Mouse (Mus musculus): Measurements from ENCODE around the gene Tomm20. TPM values are rescaled to one million over a fixed set of nuclear protein-coding genes. Genes with fewer than 3 reads are reported as not detected.

The Tomm20 gene
- polyA plus RNA-seq, 1 experiment from 2014 or later, result 256 TPM

GRCm38 (mm10) chr8:126920845-126921244 is 24.8 kb downstream of the Tomm20 start:
- 15% methylated on average over 3 of the region's 3 CpGs for WGBS
- Histone ChIP-seq H3K9me3 (replicated peaks; ENCODE audit: control insufficient read depth, low read length) (no peaks in the 10 kb centered on the region), H3K36me3 (replicated peaks; ENCODE audit: control insufficient read depth, insufficient read depth, low read depth, low read length) (no peaks in the 10 kb centered on the region), H3K4me3 (ENCODE audit: low read depth, low read length) (no peak overlapping the region), H3K4me2 (ENCODE audit: low read depth, low read length) (no peak overlapping the region), H3K4me1 (ENCODE audit: control insufficient read depth, insufficient read depth, low read length) (no peaks in the 10 kb centered on the region), H3K27me3 (ENCODE audit: control insufficient read depth, insufficient read depth, low read length) (no peaks in the 10 kb centered on the region), H3K27ac (replicated peaks; ENCODE audit: low read depth, low read length) (no peak overlapping the region), H3K9ac (replicated peaks; ENCODE audit: low read length) (no peak overlapping the region)
- ATAC-seq (replicated peaks; ENCODE audit: insufficient number of reproducible peaks, low FRiP score, low TSS enrichment, low read depth) (peak; percentile 78; the same call in 1 of the 2 replicates), DNase-seq (ENCODE audit: low spot score) (peak; percentile 84)

DNA sequence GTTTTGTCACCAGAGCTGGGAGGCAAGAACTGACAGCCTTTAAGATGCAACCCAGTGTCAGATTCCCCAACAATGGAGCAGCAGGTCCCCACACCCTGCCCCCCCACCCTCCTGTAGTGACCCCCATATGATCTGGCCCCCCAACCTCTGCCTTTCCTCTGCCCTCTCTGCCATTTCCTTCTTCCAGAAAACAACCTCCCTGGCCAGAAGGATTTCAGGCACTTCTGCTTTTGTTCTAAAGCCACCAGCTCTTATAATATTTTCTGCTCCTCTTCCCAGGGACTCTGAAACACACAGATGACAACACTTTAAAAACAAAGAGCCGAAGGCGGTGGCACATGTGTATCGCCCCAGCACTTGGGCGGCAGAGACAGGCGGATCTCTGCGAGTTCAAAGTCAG is 25.3 kb downstream of the Tomm20 start:
- H3K27me3 ChIP-seq (ENCODE audit: control insufficient read depth, insufficient read depth, low read length), result no peaks in the 10 kb centered on the region
- H3K9ac ChIP-seq (replicated peaks; ENCODE audit: low read length), result no peak overlapping the region
- no peaks in the 10 kb centered on the region for H3K9me3 ChIP-seq (replicated peaks; ENCODE audit: control insufficient read depth, low read length)
- WGBS, result 90% methylated on average over 6 of the region's 6 CpGs
- H3K27ac ChIP-seq (replicated peaks; ENCODE audit: low read depth, low read length), result 0 out of 2 replicates have a peak overlapping the region, but pooled peaks have one; percentile 20
- ATAC-seq (replicated peaks; ENCODE audit: insufficient number of reproducible peaks, low FRiP score, low TSS enrichment, low read depth) (no peak), DNase-seq (ENCODE audit: low spot score) (no peak)
- no peak overlapping the region for H3K4me3 ChIP-seq (ENCODE audit: low read depth, low read length)
- no peaks in the 10 kb centered on the region for H3K4me1 ChIP-seq (ENCODE audit: control insufficient read depth, insufficient read depth, low read length)
- no peaks in the 10 kb centered on the region for H3K36me3 ChIP-seq (replicated peaks; ENCODE audit: control insufficient read depth, insufficient read depth, low read depth, low read length)
- H3K4me2 ChIP-seq (ENCODE audit: low read depth, low read length), result no peak overlapping the region

- H3K4me3 ChIP-seq (ENCODE audit: low read depth, low read length), result no peak overlapping the region
- H3K9me3 ChIP-seq (replicated peaks; ENCODE audit: control insufficient read depth, low read length), result no peaks in the 10 kb centered on the region
- H3K27me3 ChIP-seq (ENCODE audit: control insufficient read depth, insufficient read depth, low read length), result no peaks in the 10 kb centered on the region
- WGBS, result 91% methylated on average over 5 of the region's 5 CpGs
- no peak overlapping the region for H3K4me2 ChIP-seq (ENCODE audit: low read depth, low read length)
- H3K9ac ChIP-seq (replicated peaks; ENCODE audit: low read length), result no peak overlapping the region
- ATAC-seq (replicated peaks; ENCODE audit: insufficient number of reproducible peaks, low FRiP score, low TSS enrichment, low read depth) (no peak), DNase-seq (ENCODE audit: low spot score) (no peak)
- no peaks in the 10 kb centered on the region for H3K4me1 ChIP-seq (ENCODE audit: control insufficient read depth, insufficient read depth, low read length)
- no peak overlapping the region for H3K27ac ChIP-seq (replicated peaks; ENCODE audit: low read depth, low read length)
- H3K36me3 ChIP-seq (replicated peaks; ENCODE audit: control insufficient read depth, insufficient read depth, low read depth, low read length), result no peaks in the 10 kb centered on the region
These were observed 25.9 kb downstream of the Tomm20 start for GRCm38 (mm10) chr8:126919703-126920102.

- H3K27me3 ChIP-seq (ENCODE audit: control insufficient read depth, insufficient read depth, low read length), result no peaks in the 10 kb centered on the region
- H3K4me2 ChIP-seq (ENCODE audit: low read depth, low read length), result no peak overlapping the region
- 50% methylated on average over 2 of the region's 2 CpGs for WGBS
- no peak overlapping the region for H3K27ac ChIP-seq (replicated peaks; ENCODE audit: low read depth, low read length)
- H3K9ac ChIP-seq (replicated peaks; ENCODE audit: low read length), result no peak overlapping the region; the same call in 1 of the 2 replicates
- DNase-seq (ENCODE audit: low spot score) (no peak), ATAC-seq (replicated peaks; ENCODE audit: insufficient number of reproducible peaks, low FRiP score, low TSS enrichment, low read depth) (no peak)
- H3K9me3 ChIP-seq (replicated peaks; ENCODE audit: control insufficient read depth, low read length), result no peaks in the 10 kb centered on the region
- H3K4me3 ChIP-seq (ENCODE audit: low read depth, low read length), result no peak overlapping the region
- no peaks in the 10 kb centered on the region for H3K4me1 ChIP-seq (ENCODE audit: control insufficient read depth, insufficient read depth, low read length)
- H3K36me3 ChIP-seq (replicated peaks; ENCODE audit: control insufficient read depth, insufficient read depth, low read depth, low read length), result no peaks in the 10 kb centered on the region
These were observed 26.4 kb downstream of the Tomm20 start for GRCm38 (mm10) chr8:126919255-126919654.

GRCm38 (mm10) chr8:126918356-126918755 is 27.3 kb downstream of the Tomm20 start:
- no peak overlapping the region for H3K27ac ChIP-seq (replicated peaks; ENCODE audit: low read depth, low read length)
- ATAC-seq (replicated peaks; ENCODE audit: insufficient number of reproducible peaks, low FRiP score, low TSS enrichment, low read depth) (no peak), DNase-seq (ENCODE audit: low spot score) (no peak)
- 87% methylated on average over 1 of the region's 1 CpGs for WGBS
- no peaks in the 10 kb centered on the region for H3K9me3 ChIP-seq (replicated peaks; ENCODE audit: control insufficient read depth, low read length)
- H3K4me1 ChIP-seq (ENCODE audit: control insufficient read depth, insufficient read depth, low read length), result no peaks in the 10 kb centered on the region
- H3K36me3 ChIP-seq (replicated peaks; ENCODE audit: control insufficient read depth, insufficient read depth, low read depth, low read length), result no peaks in the 10 kb centered on the region
- H3K4me3 ChIP-seq (ENCODE audit: low read depth, low read length), result no peak overlapping the region
- no peak overlapping the region for H3K9ac ChIP-seq (replicated peaks; ENCODE audit: low read length)
- no peak overlapping the region for H3K4me2 ChIP-seq (ENCODE audit: low read depth, low read length)
- H3K27me3 ChIP-seq (ENCODE audit: control insufficient read depth, insufficient read depth, low read length), result no peaks in the 10 kb centered on the region

DNA sequence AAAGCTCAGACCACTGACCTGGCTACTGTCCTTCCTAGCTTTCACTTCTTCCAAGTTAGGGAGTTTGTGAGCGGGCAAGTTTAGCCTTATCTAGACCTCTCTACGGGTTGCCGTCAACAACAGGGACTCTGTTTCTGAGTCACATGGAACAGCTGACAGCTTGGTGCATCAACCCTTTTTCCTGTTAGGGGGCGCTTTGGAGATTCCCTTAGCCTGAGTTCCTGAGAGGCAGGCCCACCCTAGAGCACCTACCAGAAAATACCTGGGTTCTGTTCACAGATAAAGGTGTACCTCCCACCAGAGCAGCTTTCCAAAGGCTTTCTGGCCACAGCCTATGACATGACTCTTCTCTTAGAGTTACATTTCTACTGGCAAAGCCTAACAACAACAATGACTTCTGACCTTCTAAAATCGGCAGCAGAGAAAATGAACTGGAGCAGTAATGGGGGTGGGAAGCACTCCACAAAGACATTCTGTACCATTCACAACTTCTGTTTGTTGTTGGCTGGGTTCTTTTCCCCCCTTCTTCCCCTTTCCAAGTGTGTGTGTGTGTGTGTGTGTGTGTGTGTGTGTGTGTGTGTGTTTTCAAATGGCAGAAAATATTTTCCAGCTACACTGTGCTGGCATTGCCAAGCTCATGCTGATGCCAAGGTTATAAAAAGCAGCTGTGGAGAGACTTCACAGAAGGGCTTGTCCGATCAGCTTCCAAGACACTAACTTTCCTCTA is 28.3 kb downstream of the Tomm20 start:
- Histone ChIP-seq H3K27me3 (ENCODE audit: control insufficient read depth, insufficient read depth, low read length) (no peaks in the 10 kb centered on the region), H3K9ac (replicated peaks; ENCODE audit: low read length) (no peak overlapping the region), H3K36me3 (replicated peaks; ENCODE audit: control insufficient read depth, insufficient read depth, low read depth, low read length) (no peaks in the 10 kb centered on the region), H3K4me1 (ENCODE audit: control insufficient read depth, insufficient read depth, low read length) (no peaks in the 10 kb centered on the region), H3K4me2 (ENCODE audit: low read depth, low read length) (no peak overlapping the region), H3K4me3 (ENCODE audit: low read depth, low read length) (no peak overlapping the region), H3K27ac (replicated peaks; ENCODE audit: low read depth, low read length) (no peak overlapping the region), H3K9me3 (replicated peaks; ENCODE audit: control insufficient read depth, low read length) (no peaks in the 10 kb centered on the region)
- ATAC-seq (replicated peaks; ENCODE audit: insufficient number of reproducible peaks, low FRiP score, low TSS enrichment, low read depth) (no peak), DNase-seq (ENCODE audit: low spot score) (no peak)
- WGBS, result 55% methylated on average over 6 of the region's 6 CpGs

DNA sequence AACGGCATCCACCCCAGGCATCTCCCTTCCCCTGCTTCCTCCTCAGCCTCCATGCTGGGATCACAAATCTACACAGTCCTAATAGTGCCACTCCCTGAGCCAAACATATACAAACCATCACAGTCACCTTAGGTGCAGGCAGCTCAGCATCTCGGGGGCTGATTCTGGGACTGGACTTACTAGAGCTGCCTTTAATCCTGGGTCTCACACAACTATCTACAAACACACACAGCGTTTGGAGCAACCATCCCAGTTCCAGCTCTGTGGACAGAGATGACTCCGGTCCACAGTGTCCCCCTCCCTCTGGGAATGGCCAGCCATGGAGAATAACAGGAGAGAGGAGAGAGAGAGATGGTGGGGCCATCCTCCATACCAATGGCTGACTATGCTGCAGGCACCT is 29.0 kb downstream of the Tomm20 start:
- H3K9me3 ChIP-seq (replicated peaks; ENCODE audit: control insufficient read depth, low read length), result no peaks in the 10 kb centered on the region
- 86% methylated on average over 4 of the region's 4 CpGs for WGBS
- no peaks in the 10 kb centered on the region for H3K4me1 ChIP-seq (ENCODE audit: control insufficient read depth, insufficient read depth, low read length)
- no peaks in the 10 kb centered on the region for H3K36me3 ChIP-seq (replicated peaks; ENCODE audit: control insufficient read depth, insufficient read depth, low read depth, low read length)
- H3K4me3 ChIP-seq (ENCODE audit: low read depth, low read length), result no peak overlapping the region
- DNase-seq (ENCODE audit: low spot score) (no peak), ATAC-seq (replicated peaks; ENCODE audit: insufficient number of reproducible peaks, low FRiP score, low TSS enrichment, low read depth) (no peak)
- H3K27me3 ChIP-seq (ENCODE audit: control insufficient read depth, insufficient read depth, low read length), result no peaks in the 10 kb centered on the region
- H3K9ac ChIP-seq (replicated peaks; ENCODE audit: low read length), result no peak overlapping the region
- no peak overlapping the region for H3K4me2 ChIP-seq (ENCODE audit: low read depth, low read length)
- H3K27ac ChIP-seq (replicated peaks; ENCODE audit: low read depth, low read length), result no peak overlapping the region

DNA sequence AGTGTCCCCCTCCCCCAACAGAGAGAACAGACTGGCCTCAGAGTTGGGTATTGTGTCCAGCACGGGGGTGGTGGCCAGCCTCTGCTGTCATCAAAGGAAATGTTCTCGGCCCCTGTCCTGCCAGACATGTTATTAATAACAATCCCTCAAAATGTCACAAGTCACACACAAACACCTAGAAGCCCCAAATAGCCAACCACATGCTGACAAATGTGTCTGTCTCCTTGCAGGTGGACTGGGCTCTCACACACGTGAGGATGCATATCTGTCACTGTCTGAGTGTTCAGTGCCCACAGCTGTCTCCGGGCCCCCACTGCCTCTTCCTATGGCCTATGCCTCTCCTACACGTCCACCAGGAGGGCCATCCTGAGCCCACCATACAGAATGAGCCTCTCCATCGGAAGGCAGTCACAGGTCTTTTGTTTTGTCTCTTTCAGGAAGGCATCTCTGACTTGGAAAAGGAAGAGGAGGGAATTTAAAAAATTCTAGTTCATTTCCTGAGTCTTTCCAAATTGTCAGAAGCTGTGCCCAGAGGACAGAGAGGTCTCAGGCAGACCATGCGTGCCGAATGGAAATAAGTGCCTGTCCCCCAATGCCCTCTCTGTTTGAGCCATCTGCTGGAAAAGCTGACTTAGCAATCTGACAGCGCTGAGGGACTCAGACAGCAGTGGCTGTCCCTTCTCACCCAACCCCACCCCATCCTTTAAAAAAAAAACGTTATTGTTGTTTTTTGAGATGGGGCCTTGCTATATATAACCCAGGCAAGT is 30.9 kb downstream of the Tomm20 start:
- no peak overlapping the region for H3K4me3 ChIP-seq (ENCODE audit: low read depth, low read length)
- H3K9me3 ChIP-seq (replicated peaks; ENCODE audit: control insufficient read depth, low read length), result no peaks in the 10 kb centered on the region
- no peak for ATAC-seq (replicated peaks; ENCODE audit: insufficient number of reproducible peaks, low FRiP score, low TSS enrichment, low read depth)
- H3K27ac ChIP-seq (replicated peaks; ENCODE audit: low read depth, low read length), result no peak overlapping the region
- no peaks in the 10 kb centered on the region for H3K4me1 ChIP-seq (ENCODE audit: control insufficient read depth, insufficient read depth, low read length)
- H3K27me3 ChIP-seq (ENCODE audit: control insufficient read depth, insufficient read depth, low read length), result no peaks in the 10 kb centered on the region; the same call in 1 of the 2 replicates
- no peak overlapping the region for H3K4me2 ChIP-seq (ENCODE audit: low read depth, low read length)
- 23% methylated on average over 10 of the region's 10 CpGs for WGBS
- H3K36me3 ChIP-seq (replicated peaks; ENCODE audit: control insufficient read depth, insufficient read depth, low read depth, low read length), result no peaks in the 10 kb centered on the region
- no peak for DNase-seq (ENCODE audit: low spot score)
- H3K9ac ChIP-seq (replicated peaks; ENCODE audit: low read length), result no peak overlapping the region
